Mouse (Mus musculus) ovary, adult 18-20 months (tissue): Measurements from ENCODE around the gene Twnk.

Experiments
- DNase-seq: peaks from one replicate; pipeline ENCODE4 v3.0.0; 2022; ENCODE audit warnings: low spot score, mixed read lengths

Twnk gene

DNA sequence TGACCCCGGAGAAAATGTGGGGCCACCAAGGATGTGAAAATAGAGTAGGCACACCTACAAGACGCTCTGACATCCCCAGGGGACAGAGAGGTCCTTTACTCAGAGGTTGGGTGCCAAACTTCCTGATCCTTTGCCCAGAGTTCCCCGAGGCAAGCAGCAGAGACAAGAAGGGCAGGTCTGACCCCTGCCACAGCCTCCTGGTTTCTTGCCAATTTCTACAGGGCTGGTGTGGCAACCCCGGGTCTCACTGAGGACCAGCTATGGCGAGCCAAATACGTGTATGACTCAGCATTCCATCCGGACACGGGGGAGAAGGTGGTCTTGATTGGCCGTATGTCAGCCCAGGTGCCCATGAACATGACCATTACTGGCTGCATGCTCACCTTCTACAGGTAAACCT is 44.1 kb downstream of the Twnk start:
- no peak for DNase-seq

DNA sequence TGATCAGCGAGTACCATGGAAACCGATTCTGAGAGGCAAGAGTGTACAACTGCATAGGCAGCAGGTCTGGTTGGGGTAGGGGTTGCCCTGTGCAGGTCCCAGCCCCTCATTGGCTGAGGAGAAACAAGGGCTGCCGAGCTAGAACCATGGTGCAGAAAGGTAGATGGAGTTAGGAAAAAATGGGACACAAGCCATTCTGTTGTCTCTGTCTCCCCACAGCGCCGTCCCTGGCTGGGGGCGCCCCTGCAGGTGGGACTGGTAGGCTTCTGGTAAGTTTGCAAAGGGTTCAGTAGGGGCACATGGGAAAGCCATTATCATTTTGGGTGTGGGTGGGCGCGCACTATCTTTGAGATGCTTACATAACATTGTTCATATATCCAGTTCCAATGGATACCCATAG is 48.0 kb downstream of the Twnk start:
- no peak for DNase-seq

DNA sequence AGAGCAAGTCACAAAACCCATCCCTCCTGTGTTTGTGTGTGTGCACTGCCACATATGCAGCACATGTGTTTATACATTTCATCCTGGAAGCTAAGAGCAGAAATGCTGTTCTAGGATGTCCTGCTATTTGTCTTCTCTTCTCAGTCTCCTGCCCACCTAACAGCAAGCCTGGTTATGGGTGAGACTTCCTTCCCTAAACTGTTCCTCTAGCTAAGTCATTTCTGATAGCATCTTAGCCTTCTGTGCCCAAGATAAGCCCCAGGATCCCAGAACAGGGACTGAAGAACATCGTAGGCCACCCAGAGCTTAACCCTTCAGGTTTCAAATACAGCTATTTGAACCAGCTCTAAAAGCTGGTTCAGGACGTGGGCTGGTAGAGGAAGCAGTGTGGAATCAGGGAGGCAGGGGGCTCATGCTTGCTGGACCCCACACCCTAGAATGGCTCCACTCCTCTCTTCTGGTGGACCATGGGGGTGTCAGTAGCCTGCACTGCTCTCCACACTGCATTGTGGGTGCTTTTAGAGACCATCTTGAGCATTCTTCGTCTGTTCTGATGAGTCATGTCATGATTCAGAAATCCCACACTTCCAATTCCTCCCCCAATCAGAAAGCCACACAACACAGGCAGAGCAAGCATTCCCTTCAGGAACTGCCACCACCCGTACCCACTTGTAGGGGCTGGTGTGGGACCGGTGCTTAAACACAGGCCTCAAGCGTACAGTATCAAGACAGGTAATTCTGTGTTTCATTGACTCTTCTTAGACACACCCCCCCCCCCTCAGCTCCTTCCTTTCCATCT is 49.6 kb downstream of the Twnk start:
- no peak for DNase-seq

DNA sequence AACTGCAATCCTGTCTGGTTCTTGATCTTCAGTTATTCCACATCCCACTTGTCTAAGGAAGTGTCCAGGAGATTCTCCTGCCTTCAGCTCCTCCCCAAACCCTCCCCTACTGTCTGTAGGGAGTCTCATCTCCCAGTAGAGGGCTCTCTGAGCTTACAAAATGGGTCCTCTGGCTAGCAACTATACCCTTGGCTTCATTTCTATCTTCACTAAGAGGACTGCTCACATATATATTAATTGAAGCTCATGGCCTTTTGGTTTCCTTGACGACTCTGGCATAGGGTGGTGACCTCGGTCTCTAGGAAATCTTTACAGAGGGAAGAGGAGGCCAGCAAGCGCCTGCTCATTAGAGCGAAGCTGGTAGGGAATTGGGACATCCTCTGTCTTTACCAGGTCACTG is 50.9 kb downstream of the Twnk start:
- no peak for DNase-seq

DNA sequence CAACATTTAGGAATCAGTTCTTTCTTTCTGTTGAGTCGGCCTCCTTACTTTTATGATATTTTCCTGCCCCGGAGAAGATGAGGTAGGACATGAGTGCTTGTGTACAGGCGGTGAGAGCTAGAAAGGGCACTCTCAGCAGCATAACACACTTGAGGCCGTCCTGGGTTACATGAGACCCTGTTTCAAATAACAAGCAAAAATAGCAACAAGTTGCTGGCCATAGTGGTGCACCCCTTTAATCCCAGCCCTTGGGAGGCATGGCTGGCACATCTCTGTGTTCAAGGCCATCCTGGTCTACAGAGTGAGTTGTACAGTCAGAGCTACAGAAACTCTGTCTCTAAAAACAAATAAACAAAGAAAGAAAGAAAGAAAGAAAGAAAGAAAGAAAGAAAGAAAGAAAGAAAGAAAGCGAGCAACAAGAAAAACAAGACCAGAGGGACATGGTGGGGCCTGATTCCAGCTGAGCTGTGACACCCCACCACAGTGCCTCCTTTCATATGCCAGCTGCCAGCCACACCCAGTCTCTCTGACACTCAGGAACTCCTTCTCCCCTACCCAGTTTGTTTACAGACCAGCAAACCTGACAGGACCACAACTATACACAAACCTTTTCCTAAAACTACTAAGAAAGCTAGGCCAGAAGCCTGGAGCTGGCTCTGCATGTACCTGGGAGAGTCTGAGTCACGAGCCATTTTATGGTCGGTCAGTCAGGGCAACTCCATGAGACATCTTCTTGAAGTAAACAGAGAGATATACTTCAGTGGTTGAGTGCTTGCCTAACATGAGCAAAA is 51.6 kb downstream of the Twnk start:
- no peak for DNase-seq

DNA sequence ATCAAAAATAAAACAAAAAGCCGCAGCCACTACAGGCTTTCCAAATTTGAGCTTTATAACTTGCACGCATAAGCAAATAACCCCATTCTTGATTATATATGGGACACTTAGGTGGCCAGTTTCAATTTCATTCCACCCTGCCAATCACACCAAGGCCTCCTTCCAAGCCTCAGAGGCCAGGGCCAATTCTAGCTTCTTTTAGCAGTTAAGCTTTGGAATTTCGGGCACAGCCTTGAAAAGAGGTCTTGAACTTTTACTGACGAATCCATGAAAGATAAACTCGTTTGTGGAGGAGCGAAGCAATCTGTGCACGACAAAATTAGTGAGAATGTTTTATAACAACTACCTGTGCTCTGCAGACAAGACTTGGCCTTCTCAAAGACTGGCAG is 52.3 kb downstream of the Twnk start:
- DNase-seq: no peak

DNA sequence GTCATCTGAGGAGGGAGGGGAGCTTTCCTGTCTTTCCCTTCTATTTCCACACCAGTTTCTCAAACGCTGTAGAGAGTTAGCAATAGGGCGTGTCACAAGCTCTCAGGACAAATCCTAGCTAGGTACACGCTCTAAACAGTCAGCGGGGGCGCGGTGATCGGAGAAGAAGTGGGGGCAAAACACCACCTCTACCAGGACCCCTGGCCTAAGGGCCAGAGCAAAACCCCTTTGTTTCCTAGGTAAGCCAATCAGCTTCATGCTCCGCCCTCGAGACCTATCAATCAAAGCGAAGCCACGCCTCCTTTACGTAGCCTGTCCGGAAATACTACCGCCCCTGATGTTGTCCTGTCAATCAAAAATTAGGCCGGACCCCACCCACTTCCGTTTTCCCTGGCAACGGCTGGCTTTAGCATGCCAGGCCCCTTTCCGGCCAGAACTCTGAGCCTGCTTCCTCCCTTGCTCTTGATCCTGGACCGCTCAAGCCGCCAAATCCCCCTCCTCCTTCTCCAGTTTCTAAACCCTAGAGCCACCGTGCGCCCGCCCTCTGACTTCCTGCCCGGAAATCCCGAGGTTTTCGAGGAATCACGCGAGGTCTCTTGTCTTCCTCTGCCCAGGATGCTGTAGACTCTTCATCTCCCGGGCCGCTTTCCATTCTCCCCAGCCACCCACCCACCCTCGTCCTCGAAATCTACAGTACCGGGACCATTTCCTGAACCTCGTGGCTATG is 52.8 kb downstream of the Twnk start:
- DNase-seq: peak; percentile 90

DNA sequence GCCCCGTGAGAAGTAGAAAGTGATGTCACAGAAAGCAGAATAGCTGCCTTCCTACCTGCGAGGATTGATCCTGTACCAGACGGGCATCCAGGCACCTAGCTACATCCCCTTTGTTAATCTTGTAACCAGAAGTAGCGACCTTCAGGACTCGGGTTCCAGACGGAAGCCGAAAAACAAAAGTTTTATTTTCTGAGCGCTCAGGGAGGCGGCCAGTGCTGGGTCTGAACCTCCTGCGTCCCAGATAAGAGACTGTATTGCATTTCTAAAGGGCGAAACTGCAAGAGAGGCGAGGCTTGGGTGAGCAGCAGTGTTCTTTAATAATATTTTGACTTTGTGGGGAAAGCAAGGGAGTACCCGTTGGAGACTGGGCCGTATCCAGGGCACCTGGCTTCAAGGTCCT is 53.4 kb downstream of the Twnk start:
- no peak for DNase-seq
